Mouse (Mus musculus): ENCODE measurements around the gene Ccdc174.

Ccdc174 gene

GRCm38 (mm10) chr6:91917716-91918115, 39.9 kb downstream of the Ccdc174 start:
- DNase-seq (ENCODE audit: low read depth): no peak

- DNase-seq (ENCODE audit: low read depth): no peak
These were observed 53.4 kb downstream of the Ccdc174 start for GRCm38 (mm10) chr6:91931231-91931630.

- no peak for DNase-seq (ENCODE audit: low read depth)
These were observed 60.6 kb downstream of the Ccdc174 start for GRCm38 (mm10) chr6:91938491-91938890.

GRCm38 (mm10) chr6:91948426-91948825, 70.6 kb downstream of the Ccdc174 start:
- no peak for DNase-seq (ENCODE audit: low read depth)
